Mouse (Mus musculus) limb, embryonic 12.5 days (tissue): ENCODE results near the gene Sec16b. TPM values are rescaled to one million over a fixed set of nuclear protein-coding genes. Genes with fewer than 3 reads are reported as not detected.

ENCODE experiments used
- polyA plus RNA-seq: library from polyadenylated mRNA; unstranded; fragments of >200 nt; fragmentation: Nextera tagmentation; extraction: Ambion mirVana; gene quantifications from 2 replicates; pipeline ENCODE4 v1.2.1, GENCODE M21; 2016

Gene Sec16b
- polyA plus RNA-seq, 1 experiment from 2014 or later: 1.9 TPM

Other genes starting within 250 kb of the Sec16b start
- 10.1 and 11.6 TPM in 2 replicates for gene Rasal2, start 94.1 kb upstream of the Sec16b start, polyA plus RNA-seq
- 7.9 and 8.2 TPM in 2 replicates for gene Cryzl2, start 48.2 kb upstream of the Sec16b start, polyA plus RNA-seq